Mouse (Mus musculus) megakaryocyte, embryonic 14.5 days (primary cell): ENCODE results near the gene H2-T3. TPM values are rescaled to one million over a fixed set of nuclear protein-coding genes. Genes with fewer than 3 reads are reported as not detected.
"Not testable (repeated sequence)": the region's sequence is repeated elsewhere in the genome, so short reads cannot be mapped to it uniquely, and the experiment has no call there.

Source experiments
- H3K27me3 ChIP-seq: replicated peaks from 2 replicates; pipeline ENCODE3; 2012; ENCODE audit warnings: inconsistent platforms
- H3K36me3 ChIP-seq: replicated peaks from 2 replicates; pipeline ENCODE3; 2012; ENCODE audit warnings: low read length, inconsistent platforms, mixed read lengths
- H3K4me1 ChIP-seq: 2 replicates; pipeline ENCODE4 v1.6.1; 2012; ENCODE audit warnings: inconsistent platforms
- H3K4me3 ChIP-seq: replicated peaks from 2 replicates; pipeline ENCODE3; 2012; ENCODE audit warnings: moderate library complexity, mild to moderate bottlenecking, inconsistent platforms
- H3K9me3 ChIP-seq: 2 replicates; pipeline ENCODE4 v1.6.1; 2012; ENCODE audit warnings: inconsistent platforms
- FLI1 ChIP-seq: IDR thresholded peaks from 2 replicates; pipeline ENCODE4 v1.6.1; 2012; ENCODE audit warnings: low read length, inconsistent platforms, mixed read lengths
- GATA1 ChIP-seq: IDR thresholded peaks from 3 replicates; pipeline ENCODE4 v1.6.1; 2012; ENCODE audit warnings: mixed read lengths, low read length, inconsistent platforms, borderline replicate concordance
- polyA plus RNA-seq: library from polyadenylated mRNA; stranded (reverse); fragments of >175 nt; gene quantifications from 2 replicates; pipeline ENCODE4 v1.2.3, GENCODE M21; 2012; ENCODE audit warnings: low replicate concordance; ENCODE audit not compliant: insufficient read depth

H2-T3 gene
- not detected in 2 replicates for polyA plus RNA-seq

- Histone ChIP-seq H3K4me1 (peaks cover 15% of the 10 kb centered on the region), H3K9me3 (no peaks in the 10 kb centered on the region), H3K36me3 (no peaks in the 10 kb centered on the region), H3K27me3 (peaks cover 71% of the 10 kb centered on the region), H3K4me3 (peak within 1 kb of the TSS; percentile 85)
- TF ChIP-seq FLI1 (no peak), GATA1 (no peak)
Observed at GRCm38 (mm10) chr17:36190169-36190507, at the start of gene H2-T3. H2-T3 (minus strand) TSS chr17:36190287.

- Histone ChIP-seq H3K9me3 (peaks cover 7% of the 10 kb centered on the region; the same call in 1 of the 2 replicates), H3K27me3 (peaks cover 49% of the 10 kb centered on the region), H3K36me3 (no peaks in the 10 kb centered on the region), H3K4me3 (peak overlapping the region; percentile 75), H3K4me1 (peaks cover 10% of the 10 kb centered on the region)
- TF ChIP-seq GATA1: no peak
- no peak for TF ChIP-seq FLI1
Observed at GRCm38 (mm10) chr17:36237321-36237921, 47.3 kb upstream of the H2-T3 start.

GRCm38 (mm10) chr17:36235300-36235699 is 45.2 kb upstream of the H2-T3 start:
- H3K27me3 ChIP-seq: peaks cover 51% of the 10 kb centered on the region
- H3K36me3 ChIP-seq, H3K4me3 ChIP-seq, H3K9me3 ChIP-seq, H3K4me1 ChIP-seq: not testable (repeated sequence)

GRCm38 (mm10) chr17:36233572-36233971 is 43.5 kb upstream of the H2-T3 start:
- Histone ChIP-seq H3K36me3 (no peaks in the 10 kb centered on the region), H3K4me3 (no peak overlapping the region), H3K9me3 (peaks cover 7% of the 10 kb centered on the region; the same call in 1 of the 2 replicates), H3K4me1 (peaks cover 14% of the 10 kb centered on the region), H3K27me3 (peaks cover 51% of the 10 kb centered on the region)
- TF ChIP-seq FLI1: no peak
- no peak for TF ChIP-seq GATA1

GRCm38 (mm10) chr17:36231318-36231717 is 41.2 kb upstream of the H2-T3 start:
- Histone ChIP-seq H3K27me3 (peaks cover 33% of the 10 kb centered on the region), H3K4me1 (peaks cover 6% of the 10 kb centered on the region; the same call in 1 of the 2 replicates), H3K4me3 (peak overlapping the region; percentile 0), H3K36me3 (no peaks in the 10 kb centered on the region), H3K9me3 (peaks cover 7% of the 10 kb centered on the region; the same call in 1 of the 2 replicates)
- TF ChIP-seq FLI1 (no peak), GATA1 (no peak)

GRCm38 (mm10) chr17:36229046-36229445 is 39.0 kb upstream of the H2-T3 start:
- Histone ChIP-seq H3K27me3 (peaks cover 34% of the 10 kb centered on the region), H3K36me3 (no peaks in the 10 kb centered on the region), H3K9me3 (peaks cover 7% of the 10 kb centered on the region; the same call in 1 of the 2 replicates), H3K4me1 (peaks cover 6% of the 10 kb centered on the region; the same call in 1 of the 2 replicates), H3K4me3 (peak overlapping the region; percentile 56)
- TF ChIP-seq FLI1 (no peak), GATA1 (no peak)

- H3K9me3 ChIP-seq: no peaks in the 10 kb centered on the region
- peaks cover 6% of the 10 kb centered on the region; the same call in 1 of the 2 replicates for H3K4me1 ChIP-seq
- no peaks in the 10 kb centered on the region for H3K36me3 ChIP-seq
- TF ChIP-seq FLI1 (no peak), GATA1 (no peak)
- peaks cover 29% of the 10 kb centered on the region for H3K27me3 ChIP-seq
- no peak overlapping the region for H3K4me3 ChIP-seq
Observed at GRCm38 (mm10) chr17:36226921-36227320, 36.8 kb upstream of the H2-T3 start.

GRCm38 (mm10) chr17:36225231-36225824 is 35.2 kb upstream of the H2-T3 start:
- no peak for TF ChIP-seq GATA1
- TF ChIP-seq FLI1: no peak
- Histone ChIP-seq H3K4me3 (no peak overlapping the region), H3K36me3 (no peaks in the 10 kb centered on the region), H3K4me1 (peaks cover 6% of the 10 kb centered on the region; the same call in 1 of the 2 replicates), H3K9me3 (no peaks in the 10 kb centered on the region), H3K27me3 (peaks cover 30% of the 10 kb centered on the region)

- Histone ChIP-seq H3K36me3 (no peaks in the 10 kb centered on the region), H3K27me3 (peaks cover 35% of the 10 kb centered on the region), H3K4me1 (peaks cover 6% of the 10 kb centered on the region; the same call in 1 of the 2 replicates), H3K4me3 (no peak overlapping the region), H3K9me3 (no peaks in the 10 kb centered on the region)
- TF ChIP-seq GATA1 (no peak), FLI1 (no peak)
Observed at GRCm38 (mm10) chr17:36224451-36224850, 34.4 kb upstream of the H2-T3 start.

GRCm38 (mm10) chr17:36218594-36219155 is 28.6 kb upstream of the H2-T3 start:
- H3K27me3 ChIP-seq: peaks cover 64% of the 10 kb centered on the region
- H3K36me3 ChIP-seq: no peaks in the 10 kb centered on the region
- H3K9me3 ChIP-seq: no peaks in the 10 kb centered on the region
- TF ChIP-seq FLI1 (no peak), GATA1 (no peak)
- H3K4me3 ChIP-seq: no peak overlapping the region
- peaks cover 10% of the 10 kb centered on the region for H3K4me1 ChIP-seq

GRCm38 (mm10) chr17:36215586-36215985 is 25.5 kb upstream of the H2-T3 start:
- Histone ChIP-seq H3K27me3 (peaks cover 82% of the 10 kb centered on the region), H3K4me3 (peak overlapping the region; percentile 77), H3K4me1 (peaks cover 10% of the 10 kb centered on the region), H3K9me3 (no peaks in the 10 kb centered on the region), H3K36me3 (no peaks in the 10 kb centered on the region)
- no peak for TF ChIP-seq GATA1
- no peak for TF ChIP-seq FLI1
